8 mouse cellular contexts compared by ENCODE assay signal in the genomic region with DNA sequence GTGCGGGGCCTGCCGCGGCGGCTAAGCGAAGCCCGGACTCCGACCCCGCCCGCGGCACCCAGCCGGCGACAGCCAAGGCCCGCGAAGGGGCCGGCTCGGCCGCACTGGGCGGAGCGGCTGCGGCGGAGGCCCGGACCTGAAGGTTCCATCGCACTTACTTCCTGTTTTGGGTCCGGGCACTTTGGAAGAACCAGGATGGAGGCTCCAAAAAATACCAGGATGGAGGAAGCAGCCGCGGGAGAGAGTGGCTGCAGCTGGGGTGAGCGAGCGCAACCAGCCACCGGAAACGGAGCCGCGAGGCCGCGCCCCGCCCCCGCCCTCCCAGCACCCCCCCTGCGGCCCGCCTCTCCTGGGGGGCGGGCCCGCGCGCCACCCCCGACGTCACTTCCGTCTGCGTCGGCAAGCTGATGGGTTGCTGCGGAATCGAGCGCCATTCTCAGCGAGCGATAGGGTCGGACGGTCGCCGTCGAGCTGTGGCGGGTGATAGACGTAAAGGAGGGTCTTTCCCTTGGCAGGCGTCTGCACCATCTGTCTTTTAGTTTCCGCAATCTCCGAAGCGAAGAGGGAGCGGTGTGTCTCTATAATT. TPM values are rescaled to one million over a fixed set of nuclear protein-coding genes. Genes with fewer than 3 reads are reported as not detected.
DNase-seq lines count a peak whose midpoint lies in the region; ATAC-seq and TF ChIP-seq lines count a peak whose summit lies in the region.

A gene (minus strand): TSS at position 321 of the 586 bp plus-strand sequence.

- no peak for TF ChIP-seq CTCF in MEL (IDR thresholded peaks at IDR 0.05 in 2 of 3, conservative IDR thresholded peaks at IDR 0.05 in 1 of 3; ENCODE audit: control insufficient read depth in 1 of 3, insufficient read depth in 1 of 3, low read depth in 2 of 3, low read length in 3 of 3, poor library complexity in 1 of 3, severe bottlenecking in 1 of 3)
- no peak for TF ChIP-seq CTCF in cerebellum, adult 2 months (IDR thresholded peaks at IDR 0.05; ENCODE audit: borderline replicate concordance, insufficient read depth, low read depth, low read length)
- TF ChIP-seq CTCF in forebrain, postnatal 0 days (IDR thresholded peaks at IDR 0.05; ENCODE audit: low read depth): no peak

- peak within 1 kb of the TSS; percentile 98 for H3K9ac ChIP-seq in MEL (ENCODE audit: control insufficient read depth, low read depth, low read length, poor library complexity, severe bottlenecking)
- H3K9ac ChIP-seq in forebrain, postnatal 0 days: peak within 1 kb of the TSS; percentile 98
- peak within 1 kb of the TSS; percentile 98 for H3K9ac ChIP-seq in lung, embryonic 15.5 days

- H3K4me3 ChIP-seq in MEL (ENCODE audit: control insufficient read depth in 1 of 2, insufficient read depth in 1 of 2, low read depth in 2 of 2, low read length in 2 of 2): peak within 1 kb of the TSS; percentile 82 to 97
- peak within 1 kb of the TSS; percentile 78 for H3K4me3 ChIP-seq in cerebellum, adult 2 months (replicated peaks; ENCODE audit: insufficient read depth, low read depth, low read length)
- peak within 1 kb of the TSS; percentile 98 for H3K4me3 ChIP-seq in forebrain, postnatal 0 days (ENCODE audit: low read depth, low read length)
- H3K4me3 ChIP-seq in lung, embryonic 15.5 days: peak within 1 kb of the TSS; percentile 97

- peaks cover 0 to 6% of the 10 kb centered on the region in 2 experiments; a peak in 3 of 4 replicates for H3K4me1 ChIP-seq in MEL (ENCODE audit: control insufficient read depth in 1 of 2, insufficient read depth in 2 of 2, low read length in 2 of 2)
- H3K4me1 ChIP-seq in cerebellum, adult 2 months (ENCODE audit: control insufficient read depth, insufficient read depth, low read length): no peaks in the 10 kb centered on the region; the same call in 1 of the 2 replicates
- H3K4me1 ChIP-seq in forebrain, postnatal 0 days (ENCODE audit: insufficient read depth): peaks cover 9% of the 10 kb centered on the region; the same call in 1 of the 2 replicates
- peaks cover 12% of the 10 kb centered on the region; the same call in 1 of the 2 replicates for H3K4me1 ChIP-seq in lung, embryonic 15.5 days

- peaks cover 25% of the 10 kb centered on the region for H3K79me2 ChIP-seq in MEL (ENCODE audit: control insufficient read depth, insufficient read depth, low read length, poor library complexity)

- WGBS in cerebellum, adult 2 months: under 1% methylated on average over 57 of the region's 64 CpGs
- WGBS in forebrain, postnatal 0 days: 1% methylated on average over 60 of the region's 64 CpGs
- under 1% methylated on average over 60 of the region's 64 CpGs for WGBS in lung, embryonic 15.5 days

- peak within 1 kb of the TSS; percentile 85 for H3K27ac ChIP-seq in MEL (ENCODE audit: control insufficient read depth, low read depth, low read length)
- H3K27ac ChIP-seq in cerebellum, adult 2 months (ENCODE audit: insufficient read depth, low read length): peak within 1 kb of the TSS; percentile 54
- peak within 1 kb of the TSS; percentile 99 for H3K27ac ChIP-seq in forebrain, postnatal 0 days (ENCODE audit: low read depth, low read length)
- H3K27ac ChIP-seq in lung, embryonic 15.5 days: peak within 1 kb of the TSS; percentile 100

- H3K36me3 ChIP-seq in MEL (ENCODE audit: control insufficient read depth in 1 of 2, insufficient read depth in 2 of 2, low read length in 2 of 2): peaks cover 4 to 8% of the 10 kb centered on the region in 2 experiments; a peak in 3 of 4 replicates
- H3K36me3 ChIP-seq in forebrain, postnatal 0 days (ENCODE audit: insufficient read depth): no peaks in the 10 kb centered on the region
- 0 out of 2 replicates have a peak, but pooled peaks cover 6% of the 10 kb centered on the region for H3K36me3 ChIP-seq in lung, embryonic 15.5 days

- TF ChIP-seq EP300 in MEL (IDR thresholded peaks at IDR 0.05; ENCODE audit: low read depth in 1 of 2, low read length in 2 of 2): no peak

- no peaks in the 10 kb centered on the region for H3K9me3 ChIP-seq in MEL (replicated peaks; ENCODE audit: insufficient read depth, low read length)
- no peaks in the 10 kb centered on the region for H3K9me3 ChIP-seq in forebrain, postnatal 0 days (ENCODE audit: low read length)
- H3K9me3 ChIP-seq in lung, embryonic 15.5 days: no peaks in the 10 kb centered on the region

- peak; percentile 91 for DNase-seq in MEL (ENCODE audit: low read depth, low spot score)
- peak; percentile 89 to 91 for DNase-seq in cerebellum, adult 2 months
- peak; percentile 97 for DNase-seq in forebrain, postnatal 0 days
- peak; percentile 87 for DNase-seq in heart, postnatal 4 days
- peak; percentile 87 to 89 for DNase-seq in layer of hippocampus, adult 8-10 months (ENCODE audit: low spot score in 2 of 2)
- DNase-seq in ovary, adult 18-20 months (ENCODE audit: low spot score): peak; percentile 91
- peak; percentile 94 for DNase-seq in thymus, postnatal 0 days (ENCODE audit: low spot score)

- ATAC-seq in forebrain, postnatal 0 days: peak; percentile 95
- ATAC-seq in lung, embryonic 15.5 days (ENCODE audit: borderline replicate concordance, extremely low read depth, low FRiP score, low TSS enrichment): peak; percentile 97

- no peak for TF ChIP-seq RAD21 in MEL (IDR thresholded peaks at IDR 0.05; ENCODE audit: low read depth, low read length)

- H3K27me3 ChIP-seq in MEL (ENCODE audit: control insufficient read depth in 1 of 2, insufficient read depth in 2 of 2, low read length in 2 of 2): no peaks in the 10 kb centered on the region
- no peaks in the 10 kb centered on the region for H3K27me3 ChIP-seq in cerebellum, adult 2 months (ENCODE audit: control insufficient read depth, insufficient read depth, low read length)
- H3K27me3 ChIP-seq in forebrain, postnatal 0 days (ENCODE audit: insufficient read depth, low read length): no peaks in the 10 kb centered on the region
- no peaks in the 10 kb centered on the region for H3K27me3 ChIP-seq in lung, embryonic 15.5 days

- TF ChIP-seq POLR2A in MEL (IDR thresholded peaks at IDR 0.05; ENCODE audit: control insufficient read depth in 1 of 2, insufficient read depth in 1 of 2, low read depth in 1 of 2, low read length in 2 of 2, poor library complexity in 1 of 2): peak; percentile 89 to 97
- peak; percentile 99 for TF ChIP-seq POLR2A in cerebellum, adult 2 months (IDR thresholded peaks at IDR 0.05; ENCODE audit: borderline replicate concordance, insufficient read depth, low read length)

- H3K4me2 ChIP-seq in forebrain, postnatal 0 days (ENCODE audit: low read depth): peak within 1 kb of the TSS; percentile 68
- peak within 1 kb of the TSS; percentile 69 for H3K4me2 ChIP-seq in lung, embryonic 15.5 days

TF ChIP-seq in MEL, 35 proteins besides CTCF, POLR2A, EP300 and RAD21:
- no peak for TF ChIP-seq UBTF (IDR thresholded peaks at IDR 0.05; ENCODE audit: borderline replicate concordance, insufficient read depth, low read depth, low read length)
- no peak for TF ChIP-seq ZC3H11A (IDR thresholded peaks at IDR 0.05; ENCODE audit: low read depth, low read length)
- TF ChIP-seq ELF1 (IDR thresholded peaks at IDR 0.05; ENCODE audit: low read depth, low read length): peak; percentile 68
- no peak for TF ChIP-seq CHD2 (IDR thresholded peaks at IDR 0.05; ENCODE audit: low read length)
- TF ChIP-seq MXI1 (IDR thresholded peaks at IDR 0.05; ENCODE audit: low read depth, low read length): 0 out of 2 replicates have a peak, but pooled peaks have one; percentile 23
- TF ChIP-seq USF1 (IDR thresholded peaks at IDR 0.05; ENCODE audit: low read depth, low read length): no peak
- TF ChIP-seq SIN3A (IDR thresholded peaks at IDR 0.05; ENCODE audit: low read length): peak; percentile 74
- peak; percentile 80 for TF ChIP-seq HCFC1 (IDR thresholded peaks at IDR 0.05; ENCODE audit: low read depth, low read length)
- peak; percentile 95 for TF ChIP-seq ZMIZ1 (IDR thresholded peaks at IDR 0.05; ENCODE audit: low read depth, low read length)
- peak; percentile 68; the same call in 1 of the 2 replicates for TF ChIP-seq TBP (IDR thresholded peaks at IDR 0.05; ENCODE audit: low read depth, low read length)
- peak; percentile 66; the same call in 1 of the 2 replicates for TF ChIP-seq MAZ (IDR thresholded peaks at IDR 0.05; ENCODE audit: low read depth, low read length)
- no peak for TF ChIP-seq ZNF384 (IDR thresholded peaks at IDR 0.05; ENCODE audit: low read depth, low read length)
- 0 out of 2 replicates have a peak, but pooled peaks have one; percentile 37 for TF ChIP-seq KAT2A (conservative IDR thresholded peaks at IDR 0.05; ENCODE audit: low read depth, low read length)
- TF ChIP-seq ZKSCAN1 (IDR thresholded peaks at IDR 0.05; ENCODE audit: low read depth, low read length): no peak
- peak; percentile 96 for TF ChIP-seq NELFE (IDR thresholded peaks at IDR 0.05; ENCODE audit: low read depth, low read length)
- TF ChIP-seq POLR2AphosphoS5 (IDR thresholded peaks at IDR 0.05; ENCODE audit: borderline replicate concordance, low read depth, low read length): peak; percentile 64; the same call in 1 of the 2 replicates
- TF ChIP-seq POLR2AphosphoS2 (IDR thresholded peaks at IDR 0.05; ENCODE audit: low read length): peak; percentile 87
- TF ChIP-seq TCF12 (IDR thresholded peaks at IDR 0.05; ENCODE audit: low read depth, low read length): peak; percentile 59
- TF ChIP-seq ETS1 (IDR thresholded peaks at IDR 0.05; ENCODE audit: low read depth, low read length): no peak

RNA-seq across cellular contexts. Expression of the gene that starts here (rescaled TPM):
- total RNA-seq in MEL (2012; rRNA removed): 18.7 and 19.7 TPM in 2 replicates
- polyA plus RNA-seq in MEL (2012; ENCODE audit: insufficient read depth in 1 of 2, insufficient read length in 2 of 2, low read depth in 1 of 2, low replicate concordance in 2 of 2, missing spikeins in 1 of 2): 10 to 100 TPM; 22.0 to 78.4 TPM
- polyA plus RNA-seq in cerebellum, adult 2 months (2012; rRNA removed): 67.5 and 75.3 TPM in 2 replicates
- 51.3 and 66.9 TPM in 2 replicates for total RNA-seq in forebrain, postnatal 0 days (2014; rRNA removed)
- polyA plus RNA-seq in forebrain, postnatal 0 days (2015; fragmentation: Nextera tagmentation; extraction: Ambion mirVana): 27.2 and 31.0 TPM in 2 replicates
- total RNA-seq in heart, postnatal 4 days (2021): 10 to 100 TPM; 20.0 to 21.4 TPM
- 10 to 100 TPM; 43.3 to 62.3 (median 51.2) TPM for total RNA-seq in layer of hippocampus, adult 8-10 months (2022)
- 39.5 and 42.9 TPM in 2 replicates for polyA plus RNA-seq in lung, embryonic 15.5 days (2015; fragmentation: Nextera tagmentation; extraction: Ambion mirVana)
- polyA plus RNA-seq in thymus, postnatal 0 days (2015; fragmentation: Nextera tagmentation; extraction: Ambion mirVana): 41.8 and 45.6 TPM in 2 replicates

Comparison
In these comparisons a context has a peak if more than half of its experiments do, and no peak if none do; other contexts are left out.
1. Peak in every context shown above with its lines: DNase-seq, ATAC-seq, H3K4me3 ChIP-seq and H3K27ac ChIP-seq.